Comparison of ENCODE assay signal across 9 mouse cellular contexts in genomic region chr6:115546276-115546675, GRCm38 (mm10). TPM values are rescaled to one million over a fixed set of nuclear protein-coding genes. Genes with fewer than 3 reads are reported as not detected.
A peak's percentile ranks its signal among the peaks of the same experiment; 100 is the strongest.
DNase-seq lines count a peak whose midpoint lies in the region; ATAC-seq lines count a peak whose summit lies in the region.
"Had no signal": no experiment of that assay in that cellular context is flagged by ENCODE, and none has a peak within 500 bp of the region (broad histone marks: within the 10 kb centered on the region; RNA-seq: fewer than 3 reads in every experiment).

No protein-coding gene starts in this region.

- H3K4me3 ChIP-seq in intestine, embryonic 14.5 days (ENCODE audit: low read depth, low read length): no peak overlapping the region
- H3K4me3 ChIP-seq in intestine, embryonic 15.5 days (replicated peaks): no peak overlapping the region
- H3K4me3 ChIP-seq: embryonic facial prominence, embryonic 13.5 days had no signal

- H3K4me2 ChIP-seq in intestine, embryonic 14.5 days (ENCODE audit: low read length): no peak overlapping the region
- H3K4me2 ChIP-seq in intestine, embryonic 15.5 days (replicated peaks): no peak overlapping the region
- H3K4me2 ChIP-seq: embryonic facial prominence, embryonic 13.5 days had no signal

- no peak overlapping the region for H3K9ac ChIP-seq in intestine, embryonic 14.5 days (ENCODE audit: low read length)
- H3K9ac ChIP-seq in intestine, embryonic 15.5 days: no peak overlapping the region
- H3K9ac ChIP-seq: embryonic facial prominence, embryonic 13.5 days had no signal

- 90% methylated on average over 5 of the region's 5 CpGs for WGBS in intestine, embryonic 14.5 days
- 85% methylated on average over 5 of the region's 5 CpGs for WGBS in intestine, embryonic 15.5 days

- H3K27me3 ChIP-seq in intestine, embryonic 14.5 days (replicated peaks; ENCODE audit: control insufficient read depth, insufficient read depth, low read length): no peaks in the 10 kb centered on the region
- H3K27me3 ChIP-seq in intestine, embryonic 15.5 days (replicated peaks): no peaks in the 10 kb centered on the region
- H3K27me3 ChIP-seq: embryonic facial prominence, embryonic 13.5 days had no signal

- H3K4me1 ChIP-seq in intestine, embryonic 14.5 days (replicated peaks; ENCODE audit: control insufficient read depth, insufficient read depth, low read length): peaks cover 10% of the 10 kb centered on the region; the same call in 1 of the 2 replicates
- H3K4me1 ChIP-seq in intestine, embryonic 15.5 days (replicated peaks): peaks cover 13% of the 10 kb centered on the region

- H3K9me3 ChIP-seq in intestine, embryonic 14.5 days (ENCODE audit: control insufficient read depth, low read length): no peaks in the 10 kb centered on the region
- H3K9me3 ChIP-seq in intestine, embryonic 15.5 days: no peaks in the 10 kb centered on the region
- H3K9me3 ChIP-seq: embryonic facial prominence, embryonic 13.5 days had no signal

- H3K36me3 ChIP-seq in intestine, embryonic 14.5 days (ENCODE audit: control insufficient read depth, insufficient read depth, low read length): peaks cover 31% of the 10 kb centered on the region
- peaks cover 5% of the 10 kb centered on the region; the same call in 1 of the 2 replicates for H3K36me3 ChIP-seq in intestine, embryonic 15.5 days

- DNase-seq in intestine, embryonic 14.5 days (ENCODE audit: low spot score): peak; percentile 71
- peak; percentile 42 to 55 for DNase-seq in B cell, adult 2 months
- DNase-seq in adipocyte (ENCODE audit: low spot score): peak; percentile 46
- DNase-seq in embryo, embryonic 11.5 days (ENCODE audit: low read depth, low spot score): peak; percentile 22
- DNase-seq in kidney, postnatal 4 days: peak; percentile 74 to 78
- peak; percentile 61 for DNase-seq in right cerebral cortex, postnatal 14 days
- no peak for DNase-seq in yolk sac, embryonic 10.5 days (ENCODE audit: low spot score)

- H3K27ac ChIP-seq in intestine, embryonic 14.5 days (ENCODE audit: low read depth): no peak overlapping the region
- no peak overlapping the region for H3K27ac ChIP-seq in intestine, embryonic 15.5 days
- H3K27ac ChIP-seq: embryonic facial prominence, embryonic 13.5 days had no signal

- ATAC-seq in intestine, embryonic 14.5 days (replicated peaks; ENCODE audit: low FRiP score, low TSS enrichment, low read depth): no peak
- no peak for ATAC-seq in intestine, embryonic 15.5 days

RNA-seq across cellular contexts. Expression of gene Tsen2, which starts 1.8 kb away (rescaled TPM):
- 32.3 and 32.6 TPM in 2 replicates for polyA plus RNA-seq in intestine, embryonic 14.5 days (2014; fragmentation: Nextera tagmentation; extraction: Ambion mirVana)
- polyA plus RNA-seq in intestine, embryonic 15.5 days (2015; fragmentation: Nextera tagmentation; extraction: Ambion mirVana): 26.9 and 27.4 TPM in 2 replicates

RNA-seq across cellular contexts. Expression of gene Mkrn2os, which starts 46.1 kb away (rescaled TPM):
- polyA plus RNA-seq in intestine, embryonic 14.5 days (2014; fragmentation: Nextera tagmentation; extraction: Ambion mirVana): 26.2 and 32.0 TPM in 2 replicates
- 33.1 and 36.9 TPM in 2 replicates for polyA plus RNA-seq in intestine, embryonic 15.5 days (2015; fragmentation: Nextera tagmentation; extraction: Ambion mirVana)

RNA-seq across cellular contexts. Expression of gene Mkrn2, which starts 55.4 kb away (rescaled TPM):
- polyA plus RNA-seq in intestine, embryonic 14.5 days (2014; fragmentation: Nextera tagmentation; extraction: Ambion mirVana): 28.0 and 32.0 TPM in 2 replicates
- 22.5 and 23.0 TPM in 2 replicates for polyA plus RNA-seq in intestine, embryonic 15.5 days (2015; fragmentation: Nextera tagmentation; extraction: Ambion mirVana)
